Mouse (Mus musculus) brain, embryonic 14.5 days (tissue): ENCODE measurements at regions not wholly inside any gene's neighbourhood (a gene's known extent, or its start where the extent isn't known, plus 50 kb on each side); places are given as distances from the start of the nearest gene placed in this dataset.

Experiments used
- DNase-seq: peaks from one replicate; pipeline ENCODE4 v3.0.0-alpha.2; 2011; ENCODE audit warnings: low read depth
- CTCF ChIP-seq: fragments of 200-500 bp; IDR thresholded peaks from 2 replicates; pipeline ENCODE4 v1.5.1; 2012; ENCODE audit warnings: inconsistent platforms, mild to moderate bottlenecking, moderate library complexity, borderline replicate concordance; ENCODE audit not compliant: insufficient read depth, insufficient read length; ENCODE audit errors: extremely low read depth
- POLR2A ChIP-seq: fragments of 200-500 bp; IDR thresholded peaks from 2 replicates; pipeline ENCODE4 v1.6.1; 2012; ENCODE audit warnings: mild to moderate bottlenecking, inconsistent platforms, borderline replicate concordance; ENCODE audit not compliant: poor library complexity, insufficient read depth, insufficient read length, severe bottlenecking; ENCODE audit errors: extremely low read depth

DNA sequence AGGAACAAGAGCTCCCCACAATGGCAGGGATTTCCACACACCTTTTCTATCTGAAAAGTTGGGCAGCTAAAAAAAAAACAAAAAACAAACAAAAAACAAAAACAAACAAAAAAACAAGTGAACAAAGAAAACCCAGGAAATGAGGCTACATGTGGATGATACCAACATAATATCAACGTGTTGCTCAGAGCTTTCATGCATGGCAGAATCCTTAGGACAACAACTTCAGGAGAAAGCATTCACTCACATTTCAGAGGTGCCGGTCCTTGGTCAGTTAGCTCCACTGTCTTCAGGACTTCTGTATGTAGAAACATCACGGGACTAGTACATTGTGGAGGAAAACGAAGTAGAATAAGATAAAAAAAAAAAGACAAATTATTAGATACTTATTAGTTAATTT, 94.8 kb upstream of the Cpm start:
- TF ChIP-seq POLR2A (no peak), CTCF (no peak)

DNA sequence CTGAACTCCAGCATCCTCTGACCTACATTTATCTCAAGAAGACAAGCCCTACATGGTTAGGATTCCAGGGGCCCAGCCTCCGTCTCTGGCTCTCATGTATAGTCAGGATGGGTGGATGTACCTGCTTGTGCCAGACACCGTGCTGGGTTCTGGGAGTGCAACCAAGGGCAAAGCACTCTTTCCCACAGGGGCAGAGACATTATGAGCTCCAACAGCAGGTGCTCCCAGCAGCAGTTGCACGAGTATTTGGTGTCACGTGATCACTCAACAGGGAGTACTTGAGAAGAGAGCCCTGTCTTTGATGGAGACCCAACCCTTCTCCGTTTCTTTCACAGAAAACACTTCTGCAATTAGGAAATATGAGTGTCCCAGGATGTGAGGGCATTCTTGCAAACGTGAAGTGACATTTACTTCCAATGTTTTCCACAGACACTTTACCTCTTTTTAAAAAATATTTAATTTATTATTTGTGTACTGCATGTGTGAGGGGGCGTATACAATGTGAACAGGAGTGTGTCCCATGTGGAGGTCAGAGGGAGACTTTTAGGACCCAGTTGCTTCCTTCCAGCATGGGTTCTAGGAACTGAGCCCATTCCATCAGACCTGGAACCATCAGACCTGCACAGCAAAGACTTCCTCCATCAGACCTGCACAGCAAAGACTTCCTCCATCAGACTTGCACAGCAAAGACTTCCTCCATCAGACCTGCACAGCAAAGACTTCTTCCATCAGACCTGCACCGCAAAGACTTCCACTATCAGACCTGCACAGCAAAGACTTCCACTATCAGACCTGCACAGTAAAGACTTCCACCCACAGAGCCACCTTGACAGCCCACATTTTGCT, 95.5 kb upstream of the Cpm start:
- no peak for DNase-seq
- TF ChIP-seq CTCF (no peak), POLR2A (no peak)

More for the DNA sequence above, 94.8 kb upstream of the Cpm start:
- DNase-seq, result no peak

DNA sequence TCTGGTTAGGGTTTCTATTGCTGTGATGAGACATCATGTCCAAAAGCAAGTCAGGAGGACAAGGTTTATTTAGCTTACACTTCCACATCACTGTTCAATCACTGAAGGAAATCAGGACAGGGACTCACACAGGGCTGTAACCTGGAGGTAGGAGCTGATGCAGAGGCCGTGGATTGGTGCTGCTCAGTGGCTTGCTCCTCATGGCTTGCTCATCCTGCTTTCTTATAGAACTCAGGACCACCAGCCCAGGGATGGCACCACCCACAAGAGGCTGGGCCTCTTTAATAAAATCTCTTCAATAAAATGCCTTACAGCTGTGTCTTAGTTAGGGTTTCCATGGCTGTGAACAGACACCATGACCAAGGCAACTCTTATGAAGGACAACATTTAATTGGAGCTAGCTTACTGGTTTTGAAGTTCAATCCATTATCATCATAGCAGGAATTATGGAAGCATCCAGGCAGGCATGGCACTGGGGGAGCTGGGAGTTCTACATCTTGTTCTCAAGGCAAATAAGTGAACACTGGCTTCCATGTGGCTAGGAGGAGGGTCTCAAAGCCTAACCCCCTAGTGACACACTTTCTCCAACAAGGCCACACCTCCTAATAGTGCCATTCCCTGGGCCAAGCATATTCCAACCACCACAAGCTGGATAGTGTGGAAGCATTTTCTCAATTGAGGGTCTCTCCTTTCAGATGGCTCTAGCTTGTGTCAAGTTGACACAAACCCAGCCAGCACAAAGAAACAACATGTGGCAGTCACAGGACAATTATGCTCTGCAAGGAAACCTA, 96.4 kb upstream of the Cpm start:
- TF ChIP-seq POLR2A (no peak), CTCF (no peak)
- DNase-seq, result no peak

DNA sequence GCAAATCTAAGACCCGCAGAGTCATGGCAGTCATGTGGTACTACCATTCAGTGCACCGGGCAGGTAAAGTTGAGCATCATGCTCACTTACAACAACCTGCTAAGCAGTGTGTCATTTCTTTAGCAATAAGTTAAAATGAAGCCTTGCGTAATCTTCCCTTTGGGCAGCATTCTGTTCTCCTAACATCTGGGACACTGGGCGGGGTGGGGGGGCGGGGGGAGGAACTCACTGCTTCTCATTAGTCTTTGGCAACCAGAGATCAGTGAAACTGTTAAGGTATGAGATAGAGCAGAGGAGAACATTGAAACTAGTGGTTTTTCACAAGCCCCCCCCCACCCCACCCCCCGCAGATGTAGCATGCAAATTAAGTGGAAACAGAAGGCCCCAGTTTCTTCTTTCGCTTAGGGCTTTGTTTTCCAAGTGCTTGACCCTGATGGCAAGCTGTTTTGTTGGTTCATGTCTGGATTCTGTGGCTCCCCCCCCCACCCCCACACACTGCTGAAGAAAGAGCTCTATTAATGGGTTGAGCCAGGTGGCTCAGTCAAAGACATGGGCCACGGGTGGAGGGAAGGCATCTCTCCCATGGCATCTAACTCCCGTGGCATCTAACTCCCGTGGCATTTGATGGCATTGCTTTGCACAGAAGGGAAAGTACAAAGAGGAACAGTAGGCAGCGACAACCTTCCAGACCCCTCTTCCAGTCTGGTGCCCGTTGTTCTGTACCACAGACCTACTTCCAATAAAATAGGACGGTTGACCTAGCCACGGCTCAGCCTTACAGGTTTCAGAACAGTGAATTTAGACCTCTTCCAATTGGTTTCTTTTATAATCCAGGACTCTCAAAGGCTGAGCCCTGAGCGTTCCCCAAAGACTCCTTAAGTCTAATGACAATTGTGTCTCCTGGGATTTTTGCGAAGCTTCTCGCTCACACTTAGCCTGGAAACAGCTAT, 97.2 kb upstream of the Cpm start:
- no peak for DNase-seq
- TF ChIP-seq CTCF, result no peak

DNA sequence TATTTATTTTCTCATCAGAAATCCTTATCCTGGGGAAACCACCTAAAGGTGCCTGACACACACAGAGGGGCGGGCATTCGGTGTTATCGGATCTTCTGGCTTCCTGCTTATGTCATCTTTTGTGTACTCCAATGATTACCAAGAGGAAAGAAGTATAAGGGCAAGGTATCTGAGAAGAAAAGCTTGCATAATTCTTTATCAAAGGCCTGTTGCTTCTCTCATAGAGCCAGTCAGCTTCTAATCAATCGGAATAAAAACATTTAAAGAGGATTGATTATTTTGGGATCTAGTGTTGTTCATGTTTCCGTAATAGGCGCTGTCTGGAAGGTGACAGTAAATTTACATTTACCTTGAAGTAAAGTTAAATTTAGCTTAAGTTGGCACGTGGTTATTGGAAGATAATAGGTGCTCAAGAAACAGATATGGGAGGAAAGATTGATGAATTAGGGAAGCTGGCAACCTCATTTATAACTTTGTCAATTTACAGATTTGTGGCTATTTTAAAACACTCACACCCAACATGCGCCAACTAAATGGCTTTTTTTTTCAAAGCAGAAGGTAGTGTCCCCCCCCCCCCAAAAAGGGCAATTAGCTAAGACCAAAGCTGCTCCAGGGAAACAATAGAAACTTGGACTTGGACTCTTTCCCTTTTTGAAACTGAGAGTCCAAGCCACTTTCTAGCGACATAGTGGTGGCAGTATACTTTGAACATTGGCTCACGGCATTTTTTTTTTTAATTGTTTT, 98.3 kb upstream of the Cpm start:
- TF ChIP-seq POLR2A (no peak), CTCF (no peak)
- DNase-seq, result no peak

DNA sequence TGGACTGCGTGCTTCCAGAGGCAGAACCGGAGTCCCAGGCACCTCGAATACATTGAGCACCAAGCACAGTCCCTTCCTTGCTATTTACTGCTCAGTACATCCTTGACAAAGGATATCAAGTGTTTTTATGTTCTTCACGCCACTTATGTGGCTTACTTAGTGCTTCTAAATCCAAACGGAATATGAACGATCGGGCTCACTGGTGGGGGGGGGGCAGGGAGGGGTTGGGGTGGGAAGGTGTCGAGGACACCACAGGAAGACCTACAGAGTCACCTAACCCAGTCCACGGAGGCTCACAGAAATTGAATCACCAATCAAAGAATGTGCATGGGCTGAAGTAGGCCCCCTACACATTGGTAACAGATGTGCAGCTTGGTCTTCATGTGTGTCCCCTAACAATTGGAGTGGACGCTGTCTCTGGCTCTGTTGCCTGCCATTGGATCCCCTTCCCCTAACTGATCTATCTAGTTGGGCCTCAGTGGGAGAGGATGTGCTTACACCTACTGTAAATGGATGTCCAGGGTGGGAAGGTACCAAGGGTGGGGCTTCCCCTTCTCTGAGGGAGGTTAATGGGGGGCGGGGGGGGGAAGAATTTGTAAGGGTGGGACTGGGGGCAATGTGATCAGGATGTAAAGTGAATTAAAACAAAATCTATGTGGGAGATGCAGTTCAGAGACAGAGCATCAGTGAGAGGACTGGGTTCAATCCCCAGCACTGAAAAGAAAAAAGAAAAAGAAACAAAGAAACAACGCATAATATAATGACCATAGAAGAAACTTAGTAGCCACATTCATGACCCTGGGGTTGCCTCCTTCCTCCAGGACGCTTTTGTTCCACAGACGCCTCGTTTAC, 99.1 kb upstream of the Cpm start:
- TF ChIP-seq CTCF (no peak), POLR2A (no peak)
- DNase-seq, result no peak

DNA sequence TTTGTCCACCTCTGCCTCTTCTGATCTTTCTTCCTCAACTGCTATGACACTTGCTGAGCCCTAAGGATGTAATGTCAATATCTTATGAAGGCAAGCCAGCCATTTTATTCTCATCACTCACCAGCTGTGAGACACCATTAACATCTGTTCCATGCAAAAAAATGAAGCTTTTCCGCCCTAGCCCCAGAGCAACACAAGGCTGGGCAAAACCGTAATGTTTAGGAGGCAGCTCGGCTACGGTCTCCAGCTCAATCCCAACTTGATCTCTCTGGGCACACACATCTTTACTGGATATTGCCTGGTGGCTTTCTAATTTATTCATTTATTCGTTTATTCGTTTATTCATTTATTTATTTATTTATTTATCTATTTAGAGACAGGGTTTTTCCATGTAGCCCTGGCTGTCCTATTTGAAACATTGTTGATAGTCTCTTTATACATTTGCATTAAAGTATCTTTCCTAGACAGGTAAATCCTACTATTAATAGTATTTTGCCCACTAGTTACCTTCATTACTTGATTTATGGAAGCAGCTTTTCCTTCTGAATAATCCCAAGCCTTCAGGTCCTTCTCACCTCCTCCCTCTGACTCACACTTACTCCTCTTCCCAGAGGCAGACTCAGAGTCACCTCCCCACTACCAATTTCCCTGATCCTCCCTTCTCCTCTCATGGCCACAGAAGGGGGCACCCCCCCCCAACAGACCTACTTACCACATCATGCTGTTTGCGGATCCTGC, 99.9 kb upstream of the Cpm start:
- DNase-seq, result no peak
- no peak for TF ChIP-seq POLR2A
- TF ChIP-seq CTCF, result no peak

DNA sequence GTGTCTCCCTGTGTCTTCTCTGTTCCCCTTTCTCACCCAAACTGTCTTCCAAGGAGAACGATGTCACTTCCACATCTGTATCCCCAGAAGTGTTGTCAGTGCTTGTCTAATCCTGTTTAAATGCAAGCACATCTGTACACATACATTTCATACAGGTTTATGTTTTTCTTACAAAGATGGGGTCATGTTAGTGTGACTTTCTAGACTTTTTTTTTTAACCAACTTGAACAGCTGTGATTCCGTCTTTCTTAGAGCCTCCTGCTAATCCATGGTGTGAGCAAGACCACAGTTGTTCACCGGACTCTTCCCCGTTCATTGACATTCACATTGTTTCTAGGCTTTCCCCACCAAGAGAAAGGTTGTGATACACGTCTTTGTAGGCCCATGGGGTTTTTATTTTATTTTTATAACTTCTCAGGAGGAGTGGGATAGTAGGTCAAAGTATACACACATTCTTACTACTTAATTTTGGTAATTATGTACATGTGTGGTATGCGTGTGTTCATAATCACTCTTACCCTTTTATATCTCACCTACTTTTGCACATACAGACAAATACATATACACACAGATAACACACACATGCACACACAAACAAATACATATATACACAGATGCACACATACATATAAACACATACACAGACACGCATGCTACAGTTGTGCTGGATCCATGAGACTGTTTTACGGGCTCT, 100.6 kb upstream of the Cpm start:
- no peak for TF ChIP-seq POLR2A
- no peak for TF ChIP-seq CTCF

DNA sequence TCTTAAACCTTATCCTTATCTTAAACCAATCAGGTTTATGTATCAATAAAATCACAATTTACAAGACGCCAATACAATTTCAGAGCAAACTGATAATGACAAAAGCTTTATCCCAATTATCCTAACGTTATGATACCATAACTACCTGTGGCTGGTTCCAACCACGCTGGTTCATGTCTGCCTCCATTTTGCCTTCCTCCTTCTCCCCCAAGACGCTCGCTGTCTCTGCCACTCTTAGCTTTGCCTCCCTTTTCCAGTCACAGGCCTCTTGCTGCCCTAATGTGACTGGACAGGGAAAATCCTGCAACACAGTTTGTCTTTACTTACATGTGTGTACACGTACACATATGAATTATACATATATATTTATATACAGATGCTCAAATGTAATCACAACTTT, 101.3 kb upstream of the Cpm start:
- DNase-seq, result no peak
- TF ChIP-seq CTCF (no peak), POLR2A (no peak)

More for the DNA sequence above, 100.6 kb upstream of the Cpm start:
- no peak for DNase-seq

DNA sequence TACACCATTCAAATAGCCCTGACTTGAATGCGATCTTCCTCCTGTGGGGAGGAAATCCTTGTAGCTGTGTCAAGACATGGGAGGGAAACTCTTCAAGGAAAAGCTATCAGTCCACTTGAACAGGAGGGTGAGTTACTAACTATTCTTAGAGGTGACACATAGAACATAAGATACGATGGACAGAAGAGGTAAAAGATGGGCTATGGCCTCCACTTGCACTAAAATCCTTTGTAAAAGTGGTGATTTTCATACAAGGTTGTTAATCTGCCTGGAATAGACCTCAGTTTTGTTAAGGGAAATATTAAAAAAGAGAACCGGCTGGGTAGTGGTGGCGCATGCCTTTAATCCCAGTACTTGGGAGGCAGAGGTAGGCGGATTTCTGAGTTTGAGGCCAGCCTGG, 102.1 kb upstream of the Cpm start:
- DNase-seq, result no peak
- TF ChIP-seq CTCF, result no peak
- TF ChIP-seq POLR2A, result no peak
